Mouse (Mus musculus) neural tube, embryonic 15.5 days (tissue): Measurements from ENCODE around the gene Gm4450. TPM values are rescaled to one million over a fixed set of nuclear protein-coding genes. Genes with fewer than 3 reads are reported as not detected.
"Not testable (repeated sequence)": the region's sequence is repeated elsewhere in the genome, so short reads cannot be mapped to it uniquely, and the experiment has no call there.

Experiments
- ATAC-seq: fragments of 200-750 bp; cut with Nextera tagmentation; 2 replicates; pipeline ENCODE4 v1.8.0; 2017; ENCODE audit warnings: mild to moderate bottlenecking, moderate TSS enrichment, moderate library complexity; ENCODE audit not compliant: low FRiP score
- H3K27ac ChIP-seq: fragments of 300-500 bp; sonication (generic); replicated peaks from 2 replicates; pipeline ENCODE4 v1.5.1; 2015; ENCODE audit warnings: mild to moderate bottlenecking, inconsistent platforms
- H3K27me3 ChIP-seq: fragments of 300-500 bp; sonication (generic); replicated peaks from 2 replicates; pipeline ENCODE4 v1.6.1; 2015; ENCODE audit warnings: inconsistent platforms
- H3K36me3 ChIP-seq: fragments of 300-500 bp; sonication (generic); 2 replicates; pipeline ENCODE4 v1.6.1; 2015; ENCODE audit warnings: inconsistent platforms
- H3K4me1 ChIP-seq: fragments of 300-500 bp; sonication (generic); 2 replicates; pipeline ENCODE4 v1.6.1; 2015; ENCODE audit warnings: inconsistent platforms
- H3K4me2 ChIP-seq: fragments of 300-500 bp; sonication (generic); 2 replicates; pipeline ENCODE4 v1.6.1; 2015; ENCODE audit warnings: inconsistent platforms, mild to moderate bottlenecking, moderate library complexity
- H3K4me3 ChIP-seq: fragments of 300-500 bp; sonication (generic); replicated peaks from 2 replicates; pipeline ENCODE4 v1.5.1; 2015; ENCODE audit warnings: mild to moderate bottlenecking, inconsistent platforms
- H3K9ac ChIP-seq: fragments of 300-500 bp; sonication (generic); replicated peaks from 2 replicates; pipeline ENCODE4 v1.6.1; 2015; ENCODE audit warnings: mild to moderate bottlenecking, inconsistent platforms
- H3K9me3 ChIP-seq: fragments of 300-500 bp; sonication (generic); replicated peaks from 2 replicates; pipeline ENCODE4 v1.6.1; 2016; ENCODE audit warnings: inconsistent platforms
- WGBS: fragments of 180-500 bp; shearing (Covaris S2); methylation state at CpG from one replicate; pipeline ENCODE4 v1.1.7; 2015; ENCODE audit warnings: mixed read lengths; 5-methylcytosine and 5-hydroxymethylcytosine counted together
- polyA plus RNA-seq: library from polyadenylated mRNA; unstranded; fragments of >200 nt; fragmentation: Nextera tagmentation; extraction: Ambion mirVana; gene quantifications from 2 replicates; pipeline ENCODE4 v1.2.1, GENCODE M21; 2015

The Gm4450 gene
- polyA plus RNA-seq, 1 experiment from 2014 or later, result not detected

GRCm38 (mm10) chr3:98416426-98417250 lies 40.3 kb downstream of the Gm4450 start:
- Histone ChIP-seq H3K9ac (no peak overlapping the region), H3K4me3 (no peak overlapping the region), H3K27ac (peak overlapping the region; percentile 56; the same call in 1 of the 2 replicates), H3K4me2 (no peak overlapping the region), H3K9me3 (no peaks in the 10 kb centered on the region), H3K36me3 (no peaks in the 10 kb centered on the region), H3K4me1 (peaks cover 13% of the 10 kb centered on the region), H3K27me3 (no peaks in the 10 kb centered on the region)
- no peak for ATAC-seq
- WGBS, result 86% methylated on average over 5 of the region's 5 CpGs

GRCm38 (mm10) chr3:98414296-98414695 lies 42.6 kb downstream of the Gm4450 start:
- WGBS, result 83% methylated on average over 3 of the region's 3 CpGs
- H3K27ac ChIP-seq, result no peak overlapping the region
- H3K4me3 ChIP-seq, result no peak overlapping the region
- H3K9me3 ChIP-seq, result no peaks in the 10 kb centered on the region
- H3K4me2 ChIP-seq, result no peak overlapping the region
- H3K4me1 ChIP-seq, result peaks cover 13% of the 10 kb centered on the region
- no peaks in the 10 kb centered on the region for H3K27me3 ChIP-seq
- ATAC-seq, result no peak
- H3K9ac ChIP-seq, result no peak overlapping the region
- no peaks in the 10 kb centered on the region for H3K36me3 ChIP-seq

- no peak for ATAC-seq
- Histone ChIP-seq H3K27ac (no peak overlapping the region), H3K36me3 (no peaks in the 10 kb centered on the region), H3K4me3 (no peak overlapping the region), H3K9me3 (no peaks in the 10 kb centered on the region), H3K4me1 (peaks cover 13% of the 10 kb centered on the region), H3K27me3 (no peaks in the 10 kb centered on the region), H3K9ac (no peak overlapping the region), H3K4me2 (no peak overlapping the region)
- WGBS, result 63% methylated on average over 2 of the region's 2 CpGs
These were observed 43.2 kb downstream of the Gm4450 start for GRCm38 (mm10) chr3:98413733-98414132.

- peaks cover 10% of the 10 kb centered on the region; the same call in 1 of the 2 replicates for H3K4me1 ChIP-seq
- not testable (repeated sequence) for H3K4me2 ChIP-seq, H3K27me3 ChIP-seq, H3K4me3 ChIP-seq, H3K9ac ChIP-seq, H3K27ac ChIP-seq, H3K9me3 ChIP-seq, H3K36me3 ChIP-seq, ATAC-seq
- WGBS, result 90% methylated on average over 17 of the region's 27 CpGs
These were observed 46.0 kb downstream of the Gm4450 start for GRCm38 (mm10) chr3:98410619-98411580.

- not testable (repeated sequence) for ATAC-seq, H3K27ac ChIP-seq
- 61% methylated on average over 5 of the region's 5 CpGs for WGBS
These were observed 49.6 kb downstream of the Gm4450 start for GRCm38 (mm10) chr3:98407261-98407780.

GRCm38 (mm10) chr3:98406569-98407144 lies 50.3 kb downstream of the Gm4450 start:
- H3K4me3 ChIP-seq, H3K27me3 ChIP-seq, H3K36me3 ChIP-seq, H3K9ac ChIP-seq, ATAC-seq, H3K9me3 ChIP-seq, H3K4me2 ChIP-seq, H3K27ac ChIP-seq: not testable (repeated sequence)
- 56% methylated on average over 12 of the region's 12 CpGs for WGBS
- peaks cover 10% of the 10 kb centered on the region; the same call in 1 of the 2 replicates for H3K4me1 ChIP-seq

More at GRCm38 (mm10) chr3:98407261-98407780, 49.6 kb downstream of the Gm4450 start:
- not testable (repeated sequence) for H3K4me2 ChIP-seq, H3K9me3 ChIP-seq, H3K27me3 ChIP-seq, H3K9ac ChIP-seq, H3K36me3 ChIP-seq, H3K4me3 ChIP-seq
- H3K4me1 ChIP-seq, result peaks cover 10% of the 10 kb centered on the region; the same call in 1 of the 2 replicates

GRCm38 (mm10) chr3:98405877-98406276 lies 51.0 kb downstream of the Gm4450 start:
- not testable (repeated sequence) for H3K27ac ChIP-seq

GRCm38 (mm10) chr3:98404268-98404895 lies 52.5 kb downstream of the Gm4450 start:
- not testable (repeated sequence) for H3K4me3 ChIP-seq, H3K36me3 ChIP-seq, H3K9ac ChIP-seq, H3K4me2 ChIP-seq, H3K9me3 ChIP-seq, H3K27me3 ChIP-seq, H3K27ac ChIP-seq
- 0 out of 2 replicates have a peak, but pooled peaks have one; percentile 48 for ATAC-seq
- 94% methylated on average over 9 of the region's 9 CpGs for WGBS
- peaks cover 10% of the 10 kb centered on the region; the same call in 1 of the 2 replicates for H3K4me1 ChIP-seq

More at GRCm38 (mm10) chr3:98405877-98406276, 51.0 kb downstream of the Gm4450 start:
- H3K27me3 ChIP-seq, H3K4me3 ChIP-seq, ATAC-seq, H3K9me3 ChIP-seq, H3K9ac ChIP-seq, H3K4me2 ChIP-seq, H3K36me3 ChIP-seq: not testable (repeated sequence)
- 74% methylated on average over 6 of the region's 6 CpGs for WGBS
- H3K4me1 ChIP-seq, result peaks cover 10% of the 10 kb centered on the region; the same call in 1 of the 2 replicates

Other genes starting within 250 kb of the Gm4450 start
- gene Reg4, start 235.0 kb downstream of the Gm4450 start, polyA plus RNA-seq, result 0.47 TPM in 1 of 2 replicates, not detected in the other
- gene Hmgcs2, start 176.7 kb downstream of the Gm4450 start, polyA plus RNA-seq, result 15.3 and 17.7 TPM in 2 replicates
- gene Phgdh, start 117.1 kb downstream of the Gm4450 start, polyA plus RNA-seq, result 156 and 225 TPM in 2 replicates
- gene Zfp697, start 74.7 kb downstream of the Gm4450 start, polyA plus RNA-seq, result 15.8 and 17.0 TPM in 2 replicates
- not detected in 2 replicates for gene Hsd3b4, start 53.4 kb upstream of the Gm4450 start, polyA plus RNA-seq
- gene Gm10681, start 131.7 kb upstream of the Gm4450 start, polyA plus RNA-seq, result 0.12 TPM in 1 of 2 replicates, not detected in the other
- not detected in 2 replicates for gene Hsd3b5, start 173.1 kb upstream of the Gm4450 start, polyA plus RNA-seq